Mouse (Mus musculus): Measurements from ENCODE around the gene Lgals3bp.

GRCm38 (mm10) chr11:118442691-118443090 lies 40.8 kb upstream of the Lgals3bp start:
- no peak for TF ChIP-seq CTCF (conservative IDR thresholded peaks at IDR 0.05; ENCODE audit: low read length)
- TF ChIP-seq POU5F1 (IDR thresholded peaks at IDR 0.05; ENCODE audit: borderline replicate concordance, low read length) = no peak
- no peak for TF ChIP-seq NANOG (IDR thresholded peaks at IDR 0.05; ENCODE audit: borderline replicate concordance, low read length)

All from E14TG2a.4 (cell line).